Mouse (Mus musculus): ENCODE measurements at regions not wholly inside any gene's neighbourhood (a gene's known extent, or its start where the extent isn't known, plus 50 kb on each side); places are given as distances from the start of the nearest gene placed in this dataset.

DNA sequence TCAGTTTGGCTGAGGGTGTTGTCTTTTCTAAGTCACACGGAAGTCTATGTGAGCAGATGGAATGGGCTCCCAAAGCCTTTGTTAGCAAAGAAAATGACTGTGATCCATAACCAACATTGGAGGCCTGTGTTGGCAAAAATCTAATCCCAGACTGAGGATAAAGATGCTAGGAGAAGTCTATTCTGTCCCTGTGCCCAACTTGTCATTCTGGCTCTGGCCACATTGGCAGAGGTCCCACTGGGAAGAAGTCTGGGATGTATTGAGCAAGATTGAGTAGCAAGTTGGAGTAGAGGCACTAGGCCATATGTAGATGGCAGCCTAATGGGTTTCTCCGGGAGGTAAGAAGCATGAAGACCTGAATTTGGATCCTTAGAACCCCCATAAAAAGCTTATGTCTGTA lies 54.1 kb downstream of the Nog start:
- DNase-seq (ENCODE audit: low spot score in 2 of 2), result no peak

GRCm38 (mm10) chr11:89243370-89243769 lies 58.8 kb downstream of the Nog start:
- DNase-seq (ENCODE audit: low spot score in 2 of 2), result no peak

- no peak for DNase-seq (ENCODE audit: low spot score in 2 of 2)
Measured at GRCm38 (mm10) chr11:89242130-89242529, 60.0 kb downstream of the Nog start.

GRCm38 (mm10) chr11:89239891-89240290 lies 62.2 kb downstream of the Nog start:
- DNase-seq (ENCODE audit: low spot score in 2 of 2), result no peak

DNA sequence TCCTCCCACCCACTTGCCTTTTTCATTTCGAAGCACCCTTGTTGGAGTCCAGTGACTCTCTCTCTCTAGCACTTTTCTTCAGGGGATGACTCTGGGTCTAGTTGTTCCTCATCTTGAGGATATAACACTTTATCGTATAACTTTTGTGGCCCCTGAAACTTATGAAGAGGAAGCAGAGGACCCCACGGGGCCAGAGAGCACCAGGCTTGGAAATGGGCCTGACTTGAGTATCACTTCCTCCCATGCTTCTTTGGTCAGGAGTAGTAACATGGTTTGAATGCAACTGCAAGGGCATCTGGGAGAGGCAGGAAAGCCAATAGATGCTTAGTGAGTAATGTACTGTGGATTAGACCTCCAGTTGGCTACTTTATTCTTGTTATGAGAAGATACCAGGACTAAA lies 65.2 kb downstream of the Nog start:
- DNase-seq (ENCODE audit: low spot score in 2 of 2), result no peak

DNA sequence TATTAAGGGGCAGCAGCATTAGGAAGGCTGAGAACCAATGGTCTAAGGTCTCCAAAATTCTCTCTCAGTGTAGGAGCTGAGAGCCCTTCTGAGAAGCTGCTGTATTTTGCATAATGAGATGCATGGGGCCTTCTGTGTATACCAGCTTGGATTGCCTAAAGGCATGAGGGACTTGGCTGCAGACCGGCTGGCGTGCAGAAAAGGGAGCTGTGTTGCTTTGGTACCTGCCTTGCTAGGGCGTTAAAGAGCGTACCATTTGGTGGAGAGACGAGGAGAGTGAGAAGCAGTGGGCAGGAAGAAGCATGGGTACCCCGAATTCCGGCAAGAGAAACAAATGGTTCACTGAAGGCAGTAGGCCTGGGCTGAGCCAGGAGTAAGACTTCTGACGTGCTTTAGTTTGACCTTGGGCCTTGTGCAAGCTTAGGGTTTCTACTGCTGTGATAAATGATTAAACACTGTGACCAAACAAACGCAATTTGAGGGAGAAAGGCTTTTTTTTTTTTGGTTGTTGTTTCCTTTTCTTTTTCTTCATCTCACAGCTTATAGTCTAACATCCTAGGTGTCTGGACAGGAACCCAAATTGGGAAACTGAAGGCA lies 69.2 kb downstream of the Nog start:
- no peak for DNase-seq (ENCODE audit: low spot score in 2 of 2)

GRCm38 (mm10) chr11:89229726-89230125 lies 72.4 kb downstream of the Nog start:
- no peak for DNase-seq (ENCODE audit: low spot score in 2 of 2)

DNA sequence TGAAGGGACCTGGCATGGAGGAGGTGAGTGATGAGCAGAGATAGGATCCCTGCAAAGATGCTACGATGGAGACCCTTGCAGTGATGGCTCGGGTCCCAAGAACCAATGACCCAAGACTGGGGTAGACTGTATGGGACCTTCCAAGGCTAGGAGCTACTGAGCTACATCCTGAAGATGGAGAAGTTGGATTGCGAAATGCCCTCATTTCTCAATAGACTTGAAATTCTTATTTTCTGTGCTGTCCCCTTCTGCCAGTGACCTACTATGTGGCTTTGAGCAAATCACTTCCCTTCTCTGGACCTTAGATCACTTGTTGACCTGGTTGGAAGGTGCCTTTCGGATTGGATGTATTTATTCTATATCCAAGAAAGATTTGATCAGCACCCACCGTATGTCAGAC lies 88.9 kb downstream of the Nog start:
- no peak for DNase-seq (ENCODE audit: low spot score in 2 of 2)

- DNase-seq (ENCODE audit: low spot score in 2 of 2), result no peak
Measured at GRCm38 (mm10) chr11:89209531-89209950, 92.6 kb downstream of the Nog start.

- no peak for DNase-seq (ENCODE audit: low spot score in 2 of 2)
Measured at GRCm38 (mm10) chr11:89209072-89209471, 93.1 kb downstream of the Nog start.

- no peak for DNase-seq (ENCODE audit: low spot score in 2 of 2)
Measured at GRCm38 (mm10) chr11:89206788-89207187, 95.3 kb downstream of the Nog start.

GRCm38 (mm10) chr11:89204948-89205545 lies 97.1 kb downstream of the Nog start:
- DNase-seq (ENCODE audit: low spot score in 2 of 2), result no peak

GRCm38 (mm10) chr11:89200458-89200857 lies 101.7 kb downstream of the Nog start:
- DNase-seq (ENCODE audit: low spot score in 2 of 2), result no peak

DNA sequence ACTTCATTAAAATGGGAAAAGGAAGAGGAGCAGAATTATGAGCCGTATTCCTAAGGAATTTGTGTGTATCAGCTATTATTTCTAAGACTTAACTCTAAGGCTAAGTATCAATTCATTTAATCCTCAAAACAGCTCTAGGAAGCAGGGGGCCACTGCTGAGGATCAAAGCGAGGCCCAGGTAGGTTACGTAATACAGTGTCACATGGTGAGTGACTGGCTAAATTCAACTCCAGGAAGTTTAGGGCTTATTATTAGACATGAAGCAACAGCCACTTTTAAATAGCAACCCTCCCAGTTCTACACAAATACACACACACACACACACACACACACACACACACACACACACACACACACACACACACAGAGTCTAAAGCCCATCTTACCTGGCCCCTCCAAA lies 109.3 kb downstream of the Nog start:
- DNase-seq (ENCODE audit: low spot score in 2 of 2), result no peak

GRCm38 (mm10) chr11:89186911-89187621 lies 113.4 kb downstream of the Gm525 start:
- no peak for DNase-seq (ENCODE audit: low spot score in 2 of 2)

DNA sequence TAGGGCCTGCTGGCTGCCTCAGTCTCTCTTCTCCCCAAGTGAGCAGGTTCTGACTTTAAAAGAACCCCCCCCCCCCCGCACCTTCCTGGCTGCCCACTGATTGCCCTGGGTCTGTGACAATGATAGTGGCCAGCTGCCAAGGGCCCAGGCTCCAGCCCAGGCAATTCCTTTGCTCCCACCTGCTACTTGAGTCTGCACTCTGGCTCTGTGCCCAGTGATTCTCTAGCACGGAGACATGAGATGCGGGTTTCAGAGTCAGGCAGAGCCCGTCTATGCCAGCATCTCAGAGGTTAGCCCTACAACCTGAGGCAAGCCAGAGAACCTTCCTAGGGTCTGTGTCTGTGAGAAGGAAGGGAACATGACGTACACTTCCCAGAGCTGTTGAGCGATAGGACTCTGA lies 112.2 kb downstream of the Gm525 start:
- no peak for DNase-seq (ENCODE audit: low spot score in 2 of 2)

DNA sequence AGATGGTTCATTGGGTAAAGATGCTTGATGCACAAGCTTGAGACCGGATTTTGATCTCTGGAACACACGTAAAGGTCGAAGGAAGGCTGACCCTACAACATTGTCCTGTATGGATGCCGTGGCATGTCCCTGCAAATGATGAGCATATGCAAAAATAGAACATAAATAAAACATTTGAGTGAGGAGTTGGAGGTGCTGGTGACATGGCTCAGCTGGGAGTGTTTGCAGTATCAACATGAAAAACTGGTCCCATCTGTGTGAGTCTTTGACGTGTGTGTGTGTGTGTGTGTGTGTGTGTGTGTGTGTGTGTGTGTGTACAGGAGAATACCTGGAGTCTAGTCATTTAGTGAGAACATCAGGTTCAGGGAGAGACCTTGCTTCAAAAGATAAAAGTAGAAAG lies 107.8 kb downstream of the Gm525 start:
- DNase-seq (ENCODE audit: low spot score in 2 of 2), result no peak

DNA sequence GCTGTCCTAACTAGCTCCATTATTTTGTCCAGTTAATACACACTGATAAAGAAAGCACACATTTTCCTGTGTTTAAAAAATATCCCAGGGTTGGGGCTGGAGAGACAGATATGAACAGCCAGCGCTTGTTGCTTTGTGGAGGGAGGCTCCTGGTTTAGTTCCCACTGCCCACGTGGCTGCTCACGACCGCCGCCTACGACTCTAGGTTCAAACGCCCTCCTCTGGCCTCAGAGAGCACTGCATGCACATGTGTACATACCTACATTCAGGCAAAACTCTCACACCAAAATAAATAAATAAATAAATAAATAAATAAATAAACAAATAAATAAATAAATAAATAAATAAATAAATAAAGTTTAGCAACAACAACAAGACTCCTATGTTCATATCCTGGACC lies 104.8 kb downstream of the Gm525 start:
- no peak for DNase-seq (ENCODE audit: low spot score in 2 of 2)

GRCm38 (mm10) chr11:89175511-89175910 lies 101.9 kb downstream of the Gm525 start:
- DNase-seq (ENCODE audit: low spot score in 2 of 2), result no peak

DNA sequence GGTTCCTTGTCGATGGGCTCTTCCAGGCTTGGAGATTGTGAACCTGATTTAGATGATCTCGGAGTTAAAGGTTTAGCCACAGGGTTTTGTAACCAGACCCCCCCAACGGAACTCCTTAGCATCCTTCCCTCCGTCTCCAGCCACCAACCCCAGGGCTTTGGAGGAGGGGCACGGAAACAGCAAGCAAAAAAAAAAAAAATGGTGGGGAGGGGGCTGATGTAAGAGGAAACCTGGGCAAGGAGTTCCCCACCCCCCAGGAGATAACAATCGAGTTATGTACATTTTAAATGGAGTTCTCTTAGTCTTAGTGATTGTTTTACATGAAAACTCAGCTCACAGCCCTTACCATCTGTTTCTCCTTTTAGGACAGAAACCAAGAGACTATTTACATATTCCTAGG lies 101.3 kb downstream of the Gm525 start:
- DNase-seq (ENCODE audit: low spot score in 2 of 2), result no peak

- peak; percentile 37 to 50 for DNase-seq (ENCODE audit: low spot score in 2 of 2)
Measured at GRCm38 (mm10) chr11:89165278-89165677, 91.6 kb downstream of the Gm525 start.

GRCm38 (mm10) chr11:89153466-89154406 lies 80.1 kb downstream of the Gm525 start:
- no peak for DNase-seq (ENCODE audit: low spot score in 2 of 2)
